Mouse (Mus musculus): ENCODE measurements around the gene Elovl6. TPM values are rescaled to one million over a fixed set of nuclear protein-coding genes. Genes with fewer than 3 reads are reported as not detected.

Gene Elovl6
- polyA plus RNA-seq (2017; shearing (Covaris generic)): 13.6 TPM

GRCm38 (mm10) chr3:129532180-129532864 is at the start of gene Elovl6:
Elovl6 (plus strand) TSS chr3:129532355.

Other genes with a start within 250 kb of the Elovl6 start
- 0.61 TPM for gene Enpep, start 199.6 kb upstream of the Elovl6 start, polyA plus RNA-seq (2017; shearing (Covaris generic))
- gene Egf, start 223.0 kb downstream of the Elovl6 start, polyA plus RNA-seq (2017; shearing (Covaris generic)): 0.88 TPM

All from activated CD4-positive, CD25-positive, alpha-beta regulatory T cell, adult 9 weeks (primary cell).